Mouse (Mus musculus): ENCODE results near the gene Lrriq1. TPM values are rescaled to one million over a fixed set of nuclear protein-coding genes. Genes with fewer than 3 reads are reported as not detected.

Lrriq1 gene
- total RNA-seq (2021), result not detected
- long read RNA-seq, experiment 1, result 0 reads
- long read RNA-seq, experiment 2, result 0 reads

DNA sequence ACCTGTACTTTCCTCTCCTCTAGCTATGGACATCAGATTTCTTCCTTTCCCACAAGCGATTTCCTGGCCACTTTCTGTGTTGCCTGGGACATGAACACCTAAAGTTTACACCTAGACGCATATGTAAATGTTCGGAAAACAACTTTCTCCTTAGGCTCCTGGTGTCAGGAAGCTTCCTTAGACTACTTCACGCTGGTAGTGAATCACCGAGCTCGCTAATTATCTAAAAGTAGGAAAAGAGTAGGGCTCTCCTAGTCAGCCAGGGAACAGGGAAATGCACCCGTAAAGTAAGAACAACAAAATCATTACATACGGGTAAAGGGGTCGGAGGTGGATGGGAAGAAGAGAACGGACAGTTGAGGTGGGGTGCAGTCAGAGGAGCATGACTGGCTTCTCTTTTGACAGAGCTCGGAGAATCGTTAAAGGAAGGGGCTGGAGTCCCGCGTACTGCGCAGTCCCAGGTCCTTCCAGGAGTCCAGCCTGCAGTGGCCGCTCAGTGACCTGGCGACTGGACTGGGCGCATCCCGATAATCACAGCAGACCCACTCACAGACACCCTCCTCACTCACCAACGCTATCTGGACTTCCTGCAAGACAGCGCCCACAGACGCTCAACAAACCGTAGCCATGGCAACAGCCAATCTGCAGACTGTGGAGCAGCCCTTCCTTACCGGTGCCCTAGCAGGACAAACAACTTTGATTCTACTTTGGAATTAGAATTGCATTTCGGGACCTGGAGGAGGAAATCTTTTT is at the start of gene Lrriq1:
Lrriq1 (minus strand) TSS at position 616 of the 753 bp plus-strand sequence.
- DNase-seq, result peak; percentile 35

DNA sequence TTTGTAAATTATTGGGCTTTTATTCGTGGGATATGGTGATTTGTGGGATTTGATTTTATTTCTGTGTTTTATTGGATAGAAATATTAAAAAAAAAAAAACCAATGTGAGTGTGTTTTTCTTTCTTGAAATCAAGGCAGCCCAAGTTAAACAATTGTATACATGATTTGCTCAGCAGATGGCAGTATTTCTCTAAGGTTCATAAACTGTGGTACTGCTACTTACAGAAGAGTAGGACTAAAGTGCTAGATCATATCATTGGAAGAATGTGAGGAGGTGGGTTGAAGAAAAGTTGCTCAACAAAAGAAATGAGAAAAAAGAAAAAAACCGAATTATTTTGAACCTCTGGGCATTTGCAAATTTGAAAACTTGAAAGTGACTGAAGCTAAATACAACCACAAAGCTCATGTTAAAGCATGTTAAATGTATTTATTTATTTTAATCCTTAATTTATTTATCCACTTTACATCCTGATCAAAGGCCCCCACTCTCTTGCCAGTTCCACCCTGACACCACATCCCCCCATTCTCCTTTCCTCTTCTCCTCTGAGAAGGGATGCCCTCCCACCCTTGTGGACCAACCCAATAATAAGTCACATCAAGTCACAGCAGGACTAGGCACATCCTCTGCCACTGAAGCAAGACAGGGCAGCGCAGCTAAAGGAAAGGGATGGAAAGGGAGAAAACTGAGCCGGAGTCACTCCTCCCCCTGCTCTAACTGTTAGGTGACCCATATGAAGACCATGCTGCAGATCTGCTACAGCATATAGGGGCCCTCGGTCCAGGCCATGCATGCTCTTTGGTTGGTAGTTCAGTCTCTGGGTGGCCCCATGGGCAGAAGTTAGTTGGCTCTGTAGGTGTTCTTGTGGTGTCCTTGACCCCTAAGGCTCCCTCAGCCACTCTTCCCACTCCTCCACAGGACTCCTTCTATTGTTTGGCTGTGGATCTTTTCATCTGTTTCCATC is 18.0 kb upstream of the Lrriq1 start:
- no peak for DNase-seq

DNA sequence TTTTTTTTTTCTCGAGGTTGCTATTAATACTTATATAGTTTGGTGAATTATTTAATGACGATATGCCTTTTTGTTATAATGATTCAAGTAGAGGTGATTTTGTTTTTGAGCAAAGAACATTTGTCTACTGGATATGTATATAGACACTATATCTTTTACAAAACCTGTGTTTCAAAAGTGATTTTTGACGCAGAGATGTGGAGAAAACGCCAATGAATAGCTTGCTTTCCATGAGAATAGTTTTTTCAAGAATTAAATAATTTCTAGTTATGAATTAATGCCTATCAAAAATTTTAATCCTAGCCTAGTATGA is 294 bp upstream of the Lrriq1 start:
- DNase-seq, result no peak

DNA sequence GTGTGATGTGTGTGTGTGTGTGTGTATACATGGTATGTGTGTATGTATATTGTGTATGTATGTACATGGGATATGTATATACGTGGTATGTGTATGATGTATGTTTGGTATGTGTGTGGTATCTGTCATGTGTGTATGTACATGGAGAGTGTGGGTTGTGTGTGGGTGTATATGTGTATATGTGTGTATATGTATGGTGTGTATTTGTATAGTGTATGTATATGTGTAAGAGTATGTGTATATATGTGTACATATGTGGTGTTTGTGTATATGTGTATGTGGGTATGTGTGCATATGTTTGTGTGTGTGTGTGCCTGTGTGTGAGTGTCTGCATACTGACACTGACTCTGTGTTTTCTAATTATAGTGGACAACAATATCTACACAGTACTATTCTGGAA is 9.5 kb downstream of the Lrriq1 start:
- DNase-seq, result no peak

DNA sequence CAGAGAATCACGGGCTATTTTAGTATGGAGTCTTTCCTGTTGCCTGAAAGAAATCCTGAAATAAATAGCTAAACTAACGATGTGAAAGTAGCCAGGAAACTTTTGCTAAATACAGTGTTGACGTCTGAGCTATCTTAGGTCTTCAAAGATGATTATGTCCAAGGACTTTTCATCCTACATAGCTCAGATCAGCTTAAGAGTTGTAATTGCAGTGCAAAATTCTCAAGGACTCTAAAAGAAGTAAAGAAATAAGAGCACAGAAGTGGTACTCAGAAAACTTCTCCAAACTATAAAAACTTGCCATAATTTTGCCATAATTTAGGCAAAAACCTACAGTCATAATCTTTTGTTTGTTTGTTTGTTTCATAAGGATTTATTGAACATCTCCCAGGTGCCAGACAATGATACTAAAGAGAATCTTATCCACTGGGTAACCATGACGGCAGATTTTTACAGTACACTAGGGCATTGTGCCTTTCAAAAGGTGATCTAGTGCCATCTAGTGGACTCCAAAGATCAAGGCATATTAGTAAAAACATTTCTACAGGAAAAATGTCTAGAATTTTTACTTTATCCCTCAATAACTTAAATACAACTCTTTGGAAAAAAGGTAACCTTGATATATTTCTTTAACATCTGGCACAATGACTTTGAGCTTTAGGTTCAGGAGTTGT is 41.3 kb downstream of the Lrriq1 start:
- no peak for DNase-seq

DNA sequence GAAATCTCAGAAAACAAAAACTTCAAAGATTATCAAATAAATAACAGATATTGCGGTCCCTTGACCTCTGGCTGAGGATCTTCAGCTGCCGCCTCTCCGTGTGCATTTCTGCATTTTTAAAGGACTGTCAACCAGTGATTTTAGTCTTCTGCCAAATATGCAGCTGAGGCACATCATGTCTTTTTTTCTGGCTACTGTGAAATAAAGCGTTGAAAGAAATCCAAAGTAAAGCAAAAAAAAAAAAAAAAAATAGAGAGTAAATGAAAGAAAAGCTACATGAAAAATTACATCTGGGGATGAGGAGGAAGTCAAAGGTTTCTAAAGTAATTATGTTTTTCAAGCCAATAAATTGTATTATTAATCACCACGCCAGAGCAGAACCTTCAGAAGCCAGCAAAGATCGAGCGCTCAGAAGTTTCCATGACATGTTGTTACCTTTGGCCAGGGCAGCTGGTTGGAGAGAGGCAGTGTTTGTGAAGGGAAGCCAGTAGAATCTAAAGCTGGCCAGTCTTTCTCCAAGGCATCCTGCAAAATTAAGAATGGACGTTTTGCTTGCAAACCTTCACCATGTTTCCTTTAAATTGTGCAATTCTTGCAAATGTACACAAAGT is 90.2 kb downstream of the Lrriq1 start:
- no peak for DNase-seq

DNA sequence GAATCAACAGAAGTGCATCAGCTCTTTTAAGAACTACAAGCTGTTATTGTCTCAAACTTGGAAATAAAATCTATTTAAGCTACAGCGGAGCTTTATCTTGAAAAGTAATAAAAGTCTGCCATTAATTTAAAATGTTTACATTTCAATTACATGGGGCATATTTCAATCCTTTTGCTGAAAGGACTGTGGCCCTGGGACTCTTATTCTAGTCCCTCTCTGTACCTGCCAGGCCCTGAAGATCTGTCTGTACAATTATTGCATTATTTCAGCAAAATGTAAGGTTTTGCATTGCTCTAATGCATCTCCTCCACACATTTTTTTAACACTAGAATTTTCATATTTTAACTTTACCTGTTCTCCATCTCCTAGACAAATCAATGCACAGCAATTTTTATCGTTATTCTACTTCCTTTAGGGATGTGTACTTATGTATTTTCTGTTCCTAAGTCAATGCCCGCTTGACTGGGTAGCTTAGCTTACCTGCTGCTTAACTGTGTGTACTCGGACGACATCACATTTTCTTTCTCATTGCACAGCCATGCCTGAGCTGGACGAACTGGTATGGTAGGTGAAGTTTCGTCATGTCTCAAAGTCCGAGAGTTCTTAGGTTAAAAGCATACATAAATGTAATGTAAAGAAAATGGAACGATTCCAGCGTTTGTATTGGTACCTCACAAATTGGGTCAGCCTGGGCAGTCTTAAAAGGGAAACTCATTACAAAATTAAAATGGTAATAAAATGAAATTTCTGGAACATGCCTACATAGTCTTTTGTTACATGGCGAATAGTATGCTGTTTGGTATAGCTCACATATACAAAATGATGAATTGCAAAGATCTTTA is 91.0 kb downstream of the Lrriq1 start:
- DNase-seq, result no peak

DNA sequence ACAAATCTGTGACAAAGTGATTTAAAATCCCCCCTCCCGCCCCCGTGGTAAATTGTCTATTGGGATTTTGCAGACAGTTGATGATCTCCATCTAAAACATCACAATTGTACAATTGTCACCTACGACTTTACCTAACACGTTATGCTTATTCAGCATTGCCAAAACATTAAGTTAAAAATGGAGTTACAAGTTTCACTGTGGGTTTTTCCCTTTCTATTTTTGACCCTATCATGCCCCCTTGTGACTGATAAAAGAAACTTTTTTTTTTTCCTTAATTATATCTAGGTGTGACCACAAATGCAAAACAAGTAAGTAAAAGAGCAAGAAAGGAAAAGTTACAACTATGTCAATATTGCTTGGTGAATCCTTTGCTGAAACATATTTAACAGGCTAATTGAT is 93.6 kb downstream of the Lrriq1 start:
- no peak for DNase-seq

DNA sequence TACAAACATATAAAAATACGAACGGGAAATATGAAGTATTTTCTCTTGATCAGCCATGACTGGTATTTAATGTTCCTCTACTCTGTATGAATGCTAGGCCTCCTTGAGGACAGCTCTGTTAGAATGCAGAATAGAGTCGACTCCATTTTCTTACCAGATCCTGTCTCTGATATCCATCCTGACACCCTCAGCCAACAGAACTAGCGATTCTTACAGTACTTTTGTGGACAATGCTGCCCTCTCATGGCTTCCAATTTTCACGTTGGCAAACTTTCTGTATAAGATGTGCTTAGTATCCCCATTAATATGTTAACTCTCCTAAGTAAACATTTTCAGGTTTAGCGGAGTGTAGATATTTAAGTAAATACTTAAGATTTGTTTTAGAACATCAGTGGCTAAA is 94.6 kb downstream of the Lrriq1 start:
- DNase-seq, result no peak

DNA sequence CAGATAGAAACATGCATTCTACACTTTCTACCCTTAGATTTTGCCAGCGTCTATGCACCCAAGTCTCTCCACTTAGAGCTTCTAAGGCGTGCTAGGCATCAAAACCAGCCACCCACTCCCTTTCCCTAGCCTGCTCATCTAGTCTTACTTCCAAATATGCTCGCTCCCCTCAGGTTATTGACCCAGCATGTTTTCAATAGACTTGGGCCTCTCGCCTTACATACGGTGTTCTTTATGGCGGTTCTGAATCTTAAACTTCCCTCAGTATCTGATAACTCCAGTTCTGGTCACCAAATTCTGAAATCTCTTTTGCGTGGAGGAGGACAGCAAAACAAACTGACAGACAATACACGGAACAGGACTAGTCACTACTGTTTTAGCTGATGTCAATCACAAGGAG is 95.5 kb downstream of the Lrriq1 start:
- DNase-seq, result no peak

DNA sequence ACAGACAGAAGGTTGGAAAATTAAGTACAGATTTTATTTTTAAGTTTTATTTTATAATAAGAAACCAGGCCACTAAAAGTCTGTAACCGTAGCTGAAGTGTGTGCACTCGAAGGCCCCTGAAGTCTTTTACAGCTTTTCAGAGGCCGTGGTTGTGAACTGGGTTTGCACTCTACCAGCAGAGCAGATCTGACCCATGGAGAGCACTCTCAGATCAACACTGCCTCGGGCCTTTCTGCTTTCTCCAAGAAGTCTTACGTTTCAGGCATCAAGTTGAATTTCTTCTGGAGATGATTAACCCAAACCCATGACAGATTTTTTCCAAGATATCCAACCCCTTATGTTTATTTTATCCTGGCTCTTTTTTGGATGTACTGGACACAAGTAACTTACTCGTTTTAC is 121.5 kb downstream of the Lrriq1 start:
- no peak for DNase-seq

DNA sequence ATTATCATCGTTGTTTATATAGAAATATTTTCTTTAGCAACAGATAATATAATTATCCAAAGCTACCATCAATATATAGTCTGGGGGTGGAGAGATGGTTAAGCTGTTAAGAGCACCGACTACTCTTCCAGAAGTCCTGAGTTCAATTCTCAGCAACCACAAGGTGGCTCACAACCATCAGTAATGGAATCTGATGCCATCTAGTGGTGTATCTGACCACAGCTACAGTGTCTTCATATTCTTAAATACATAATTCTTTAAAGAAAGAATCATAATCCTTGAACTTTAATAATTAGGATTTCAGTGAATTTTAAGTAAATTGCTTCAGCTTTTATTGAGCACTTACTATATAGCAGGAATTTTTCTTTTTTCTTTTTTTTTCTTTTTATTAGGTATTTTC is 128.0 kb downstream of the Lrriq1 start:
- no peak for DNase-seq

DNA sequence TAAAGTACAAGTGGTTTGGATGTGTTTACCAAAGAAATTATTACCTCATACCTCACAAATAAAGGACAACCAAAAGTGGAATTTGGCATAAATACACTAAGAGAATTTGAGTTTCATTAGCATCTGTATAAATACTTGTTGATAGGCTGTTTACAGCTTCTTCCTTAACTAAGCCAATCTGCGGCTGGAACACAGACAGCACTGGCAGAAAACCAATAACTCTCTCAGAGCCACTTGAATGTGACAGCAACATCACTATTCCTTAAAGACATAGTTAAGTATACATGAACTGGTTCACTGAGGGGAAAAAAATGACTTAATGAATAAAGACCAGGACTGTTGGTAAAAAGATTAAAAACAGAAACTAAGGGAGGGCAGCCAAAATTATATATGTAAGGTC is 150.0 kb downstream of the Lrriq1 start:
- DNase-seq, result no peak

DNA sequence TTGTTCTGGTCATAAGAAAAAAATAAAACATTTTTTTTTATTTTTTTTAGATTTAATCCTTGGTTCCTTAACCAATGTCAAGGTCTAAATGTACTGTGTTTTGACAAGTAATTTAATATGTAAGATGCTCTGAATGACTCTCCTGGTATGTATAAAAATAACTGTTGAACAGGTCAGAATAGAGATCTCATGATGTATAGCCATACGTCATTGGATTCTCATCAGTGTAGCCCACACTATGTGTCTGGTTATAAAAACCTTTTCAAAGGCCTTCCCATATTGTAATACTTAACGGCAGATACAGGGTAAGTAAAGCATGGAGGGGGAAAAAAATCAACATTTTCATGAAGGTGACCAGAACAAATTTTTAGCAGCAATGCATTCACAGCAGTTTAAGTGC is 186.5 kb downstream of the Lrriq1 start:
- no peak for DNase-seq

DNA sequence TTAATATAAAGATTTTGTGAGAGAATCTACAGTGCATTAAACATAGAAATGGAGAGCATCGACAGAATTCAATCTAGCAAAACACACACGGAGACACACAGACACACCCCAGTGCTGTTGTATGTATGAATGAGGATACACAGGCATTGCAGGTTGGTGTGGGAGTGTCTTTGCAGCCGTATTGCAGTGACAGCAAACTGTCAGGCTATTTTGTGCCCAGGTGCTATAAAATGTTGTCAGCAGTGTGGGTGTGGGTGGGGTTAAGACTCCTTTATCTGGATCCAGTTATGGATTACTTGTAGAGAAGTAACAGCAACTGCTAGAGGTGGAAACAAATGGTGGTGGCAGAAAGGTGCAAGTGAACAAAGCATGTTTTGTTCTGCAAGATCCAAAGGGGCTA is 189.5 kb downstream of the Lrriq1 start:
- no peak for DNase-seq

DNA sequence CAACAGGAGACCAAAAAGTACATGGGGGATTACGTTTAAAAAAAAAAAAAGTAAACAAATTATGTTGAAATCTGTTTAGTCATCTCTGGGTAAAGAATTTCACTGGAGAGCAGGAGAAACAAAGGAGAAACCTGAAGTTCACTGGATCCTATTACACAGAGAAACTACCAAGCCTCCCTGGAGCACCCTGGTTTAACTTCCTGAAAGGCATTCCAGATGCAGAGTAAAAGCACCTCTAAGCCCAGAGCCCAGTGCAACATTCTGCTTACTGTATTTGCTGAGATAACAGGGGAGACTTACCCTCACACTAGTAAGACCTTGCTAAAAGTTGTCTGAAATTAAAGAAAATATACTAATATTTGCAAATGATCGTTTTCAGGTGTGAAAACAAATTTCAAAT is 191.1 kb downstream of the Lrriq1 start:
- DNase-seq, result no peak

DNA sequence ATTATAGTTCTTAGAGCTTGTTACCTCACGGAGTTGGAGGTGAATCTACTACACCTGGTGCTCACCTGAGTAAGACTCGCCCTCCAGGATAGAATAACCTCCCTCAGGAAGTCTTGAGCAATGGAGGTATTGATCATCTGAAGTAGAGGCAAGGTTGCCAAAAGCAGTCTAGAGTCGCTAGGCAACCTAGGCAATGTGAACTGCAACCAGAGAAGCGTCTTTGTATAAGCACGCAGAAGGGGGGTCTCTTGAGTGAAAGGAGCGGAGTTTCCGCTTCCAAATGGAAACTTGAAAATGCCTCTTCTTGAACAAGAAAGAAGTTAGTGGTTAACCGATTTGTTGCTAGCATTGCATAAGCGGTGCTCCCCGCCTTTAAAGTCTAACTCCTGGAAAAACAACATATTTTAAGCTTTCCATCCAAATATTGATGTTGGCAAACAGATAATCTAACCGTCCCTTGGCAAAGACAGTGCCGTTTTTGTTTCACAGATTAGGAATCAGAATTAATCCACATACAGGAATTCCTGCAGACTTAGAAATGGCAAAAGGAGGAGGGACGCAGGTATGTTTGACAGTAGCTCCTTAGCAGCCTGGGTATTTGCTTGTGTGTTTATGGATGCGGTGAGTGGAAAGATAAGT is 201.0 kb downstream of the Lrriq1 start:
- DNase-seq, result no peak

DNA sequence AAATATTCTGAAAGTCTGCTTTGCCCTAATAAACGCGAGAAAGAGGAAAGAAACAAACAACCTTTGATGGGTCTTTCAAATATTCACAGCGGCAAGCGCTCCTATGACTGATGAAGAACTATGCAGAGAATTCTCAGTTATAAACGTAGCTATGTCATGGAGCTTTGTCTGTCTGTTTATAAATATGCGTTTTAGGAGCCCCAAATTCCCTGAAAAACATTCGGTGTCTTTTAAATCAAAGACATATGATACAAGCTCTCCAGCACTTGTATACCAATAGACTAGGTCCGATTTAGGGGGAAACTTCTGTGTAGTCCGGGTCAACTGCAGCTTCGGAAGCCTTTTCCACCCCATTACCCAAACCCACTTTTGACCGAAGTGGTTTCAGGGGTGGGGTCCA is 205.2 kb downstream of the Lrriq1 start:
- DNase-seq, result no peak

DNA sequence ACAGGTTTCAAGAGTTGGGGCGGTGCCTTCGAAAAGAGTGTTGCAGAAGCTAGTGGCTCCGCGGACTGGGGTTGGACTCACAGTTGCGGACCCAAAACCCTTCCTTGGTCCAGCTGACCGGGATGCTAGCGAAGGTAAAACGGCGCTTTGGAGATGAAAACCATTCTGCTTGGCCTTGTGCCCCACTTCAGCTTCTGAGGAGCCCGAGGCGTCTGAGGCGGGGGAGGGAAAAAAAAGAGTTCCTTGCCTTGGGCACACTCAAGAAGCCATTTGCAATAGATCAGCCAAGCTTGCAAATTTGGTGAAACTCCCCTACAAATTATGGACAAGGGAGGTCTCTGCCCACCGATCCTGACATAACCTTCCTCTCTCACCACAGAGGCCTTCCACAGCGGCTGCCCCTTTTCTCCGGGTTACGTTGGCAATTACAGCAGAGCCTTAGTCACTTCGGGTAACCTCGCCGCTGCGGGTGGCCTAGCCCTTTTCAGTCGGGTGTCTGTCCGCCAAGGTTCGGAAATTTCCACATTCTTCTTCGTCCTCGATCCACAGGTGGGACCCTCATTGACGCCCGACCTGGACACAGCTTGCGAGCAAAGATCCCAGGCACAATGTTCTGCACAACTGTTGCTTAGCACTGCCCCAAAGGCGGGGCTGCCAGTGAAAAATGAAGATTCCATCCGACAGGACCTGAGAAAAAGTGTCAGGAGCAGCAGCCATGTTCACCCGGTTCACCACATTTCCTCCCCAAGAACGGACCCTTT is 206.2 kb downstream of the Lrriq1 start, which contains the start of gene Alx1:
Alx1 (minus strand) TSS at position 486 of the 761 bp plus-strand sequence.
- DNase-seq, result peak; percentile 9

DNA sequence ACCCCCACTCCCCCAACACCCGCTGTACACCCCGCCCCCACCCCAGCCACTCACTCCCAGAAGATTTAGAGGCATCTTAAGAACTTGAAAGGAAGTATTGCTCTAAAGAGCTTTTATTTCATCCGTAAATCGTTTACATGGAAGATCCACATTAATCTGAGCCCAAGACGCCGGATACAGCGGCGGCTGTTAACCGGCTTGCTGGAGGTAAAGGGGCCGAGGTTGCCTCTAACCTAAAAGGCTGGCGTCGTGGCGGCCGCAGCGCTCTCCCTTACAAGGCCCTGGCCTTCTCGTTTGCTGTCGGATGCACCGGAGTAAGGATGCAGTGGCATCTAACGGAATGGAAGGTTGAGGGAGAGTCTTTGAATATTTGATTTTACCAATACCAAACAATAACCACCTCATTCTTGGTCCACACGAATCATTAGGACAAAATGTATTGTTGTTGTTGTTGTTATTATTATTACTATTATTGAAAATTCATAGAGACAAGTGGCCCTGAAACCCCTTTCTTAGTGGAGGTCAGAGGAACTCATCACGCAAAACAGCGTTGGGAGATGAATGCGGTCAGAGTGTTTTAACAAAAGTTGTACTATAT is 206.9 kb downstream of the Lrriq1 start:
- DNase-seq, result no peak

All from gastrocnemius, postnatal 10 days (tissue).